25 mouse cellular contexts compared by ENCODE assay signal in the genomic region with DNA sequence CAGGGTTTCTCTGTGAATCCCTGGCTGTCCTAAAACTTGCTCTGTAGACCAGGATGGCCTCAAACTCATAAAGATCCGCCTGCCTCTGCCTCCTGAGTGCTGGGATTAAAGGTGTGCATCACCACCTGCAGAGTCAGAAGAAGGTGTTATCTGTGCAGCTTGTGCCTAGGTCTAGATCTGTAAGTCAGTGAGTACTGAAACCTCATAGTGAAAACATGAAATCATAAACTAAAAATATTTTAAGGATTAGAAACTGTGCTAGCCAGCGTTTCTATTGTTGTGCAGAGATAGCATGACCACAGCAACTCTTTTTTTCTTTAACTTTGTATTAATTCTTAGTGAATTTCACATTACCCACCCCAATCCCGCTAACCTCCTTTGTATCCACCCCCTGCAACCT.
"Had no signal": no experiment of that assay in that cellular context is flagged by ENCODE, and none has a peak within 500 bp of the region (broad histone marks: within the 10 kb centered on the region; RNA-seq: fewer than 3 reads in every experiment).

No protein-coding gene starts in this region.

- H3K9me3 ChIP-seq: heart, embryonic 12.5 days; hindbrain, embryonic 10.5 days; hindbrain, embryonic 12.5 days; hindbrain, embryonic 15.5 days; kidney, embryonic 15.5 days; limb, embryonic 13.5 days; limb, embryonic 15.5 days had no signal

- H3K27ac ChIP-seq: gastrocnemius, adult 2 months; heart, adult 2 months; hindbrain, embryonic 10.5 days; hindbrain, embryonic 12.5 days; hindbrain, embryonic 15.5 days; hindbrain, postnatal 0 days; kidney, embryonic 15.5 days; kidney, postnatal 0 days; limb, embryonic 13.5 days; limb, embryonic 15.5 days; liver, embryonic 12.5 days; liver, embryonic 14.5 days had no signal

- DNase-seq: gastrocnemius, adult 2 months; gastrocnemius, postnatal 10 days; gastrocnemius, postnatal 25 days; heart, adult 2 months; heart, postnatal 10 days; heart, postnatal 4 days; kidney, adult 11 months; kidney, adult 2 months; kidney, adult 9 months; kidney, postnatal 14 days; kidney, postnatal 36 days; layer of hippocampus, adult 9-11 months; layer of hippocampus, postnatal 36 days; left cerebral cortex, postnatal 4 days had no signal

- H3K27me3 ChIP-seq: heart, embryonic 12.5 days; hindbrain, embryonic 12.5 days; hindbrain, embryonic 15.5 days; kidney, embryonic 15.5 days; limb, embryonic 13.5 days; limb, embryonic 15.5 days; liver, embryonic 12.5 days had no signal

- H3K4me1 ChIP-seq: hindbrain, embryonic 10.5 days; hindbrain, embryonic 12.5 days; hindbrain, embryonic 15.5 days; kidney, embryonic 15.5 days; limb, embryonic 15.5 days; liver, embryonic 12.5 days had no signal

- H3K36me3 ChIP-seq: heart, embryonic 12.5 days; hindbrain, embryonic 10.5 days; hindbrain, embryonic 12.5 days; hindbrain, embryonic 15.5 days; kidney, embryonic 15.5 days; limb, embryonic 13.5 days; limb, embryonic 15.5 days; liver, embryonic 12.5 days had no signal

- H3K4me3 ChIP-seq: gastrocnemius, adult 2 months; heart, adult 2 months; heart, embryonic 12.5 days; hindbrain, embryonic 10.5 days; hindbrain, embryonic 12.5 days; hindbrain, embryonic 15.5 days; kidney, embryonic 15.5 days; limb, embryonic 13.5 days; limb, embryonic 15.5 days; liver, embryonic 12.5 days had no signal
